Mouse (Mus musculus) liver, embryonic 15.5 days (tissue): Measurements from ENCODE around the gene Knop1. TPM values are rescaled to one million over a fixed set of nuclear protein-coding genes. Genes with fewer than 3 reads are reported as not detected.

Source experiments
- ATAC-seq: fragments of 200-750 bp; cut with Nextera tagmentation; 2 replicates; pipeline ENCODE4 v1.8.0; 2017; ENCODE audit warnings: moderate number of reproducible peaks, mild to moderate bottlenecking, moderate library complexity; ENCODE audit not compliant: insufficient read depth
- H3K27ac ChIP-seq: fragments of 300-500 bp; sonication (generic); replicated peaks from 2 replicates; pipeline ENCODE4 v1.5.1; 2015; ENCODE audit warnings: mild to moderate bottlenecking, inconsistent platforms
- H3K27me3 ChIP-seq: fragments of 300-500 bp; sonication (generic); 2 replicates; pipeline ENCODE4 v1.6.1; 2015; ENCODE audit warnings: mild to moderate bottlenecking, inconsistent platforms
- H3K36me3 ChIP-seq: fragments of 300-500 bp; sonication (generic); replicated peaks from 2 replicates; pipeline ENCODE4 v1.6.1; 2015; ENCODE audit warnings: moderate library complexity, mild to moderate bottlenecking, inconsistent platforms
- H3K4me1 ChIP-seq: fragments of 300-500 bp; sonication (generic); replicated peaks from 2 replicates; pipeline ENCODE4 v1.6.1; 2015; ENCODE audit warnings: inconsistent platforms
- H3K4me2 ChIP-seq: fragments of 300-500 bp; sonication (generic); 2 replicates; pipeline ENCODE4 v1.6.1; 2015; ENCODE audit warnings: moderate library complexity, mild to moderate bottlenecking, inconsistent platforms
- H3K4me3 ChIP-seq: fragments of 300-500 bp; sonication (generic); replicated peaks from 2 replicates; pipeline ENCODE4 v1.5.1; 2015; ENCODE audit warnings: mild to moderate bottlenecking, inconsistent platforms
- H3K9ac ChIP-seq: fragments of 300-500 bp; sonication (generic); 2 replicates; pipeline ENCODE4 v1.6.1; 2015; ENCODE audit warnings: moderate library complexity, mild to moderate bottlenecking, inconsistent platforms
- H3K9me3 ChIP-seq: fragments of 300-500 bp; sonication (generic); replicated peaks from 2 replicates; pipeline ENCODE4 v1.6.1; 2016; ENCODE audit warnings: inconsistent platforms
- WGBS: fragments of 180-500 bp; shearing (Covaris S2); methylation state at CpG from one replicate; pipeline ENCODE4 v1.1.7; 2015; ENCODE audit warnings: mixed read lengths; ENCODE audit not compliant: insufficient replicate concordance; 5-methylcytosine and 5-hydroxymethylcytosine counted together
- polyA plus RNA-seq: library from polyadenylated mRNA; unstranded; fragments of >200 nt; fragmentation: Nextera tagmentation; extraction: Ambion mirVana; gene quantifications from 2 replicates; pipeline ENCODE4 v1.2.1, GENCODE M21; 2015

The Knop1 gene
- polyA plus RNA-seq, 1 experiment from 2014 or later, result 26.0 TPM

DNA sequence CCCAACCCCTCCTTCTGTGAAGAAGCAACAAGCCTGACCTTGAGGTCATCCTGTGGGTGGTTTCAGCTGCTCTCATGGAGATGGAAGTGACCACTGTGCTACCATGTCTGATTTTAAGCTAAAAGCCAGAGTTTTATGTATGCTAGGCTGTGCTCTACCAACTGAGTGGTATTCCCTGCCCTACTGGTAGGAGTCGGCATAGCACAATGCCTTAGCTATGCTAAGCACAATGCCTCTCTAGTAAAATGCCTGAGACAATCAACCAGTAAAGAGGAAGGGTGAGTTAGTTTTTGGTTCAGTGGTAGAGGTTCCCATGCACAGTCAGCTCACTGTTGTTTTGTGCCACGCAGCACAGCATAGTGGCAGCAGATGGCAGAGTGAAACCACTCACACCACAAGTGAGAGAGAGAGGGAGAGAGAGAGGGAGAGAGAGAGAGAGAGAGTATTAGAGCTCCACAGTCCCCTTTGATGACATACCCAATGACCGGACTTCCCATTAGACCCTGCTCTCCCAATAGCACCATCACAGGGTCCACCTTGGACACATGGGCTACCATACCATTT lies 23.5 kb upstream of the Knop1 start:
- H3K4me3 ChIP-seq, result no peak overlapping the region

GRCm38 (mm10) chr7:118865362-118865761 lies 9.3 kb upstream of the Knop1 start:
- no peak for ATAC-seq
- H3K27ac ChIP-seq, result no peak overlapping the region
- no peaks in the 10 kb centered on the region for H3K4me1 ChIP-seq
- no peaks in the 10 kb centered on the region for H3K27me3 ChIP-seq
- H3K4me3 ChIP-seq, result no peak overlapping the region
- no peaks in the 10 kb centered on the region for H3K9me3 ChIP-seq
- 41% methylated on average over 2 of the region's 2 CpGs for WGBS
- H3K4me2 ChIP-seq, result no peak overlapping the region
- no peak overlapping the region for H3K9ac ChIP-seq
- no peaks in the 10 kb centered on the region for H3K36me3 ChIP-seq

More for the DNA sequence above, 23.5 kb upstream of the Knop1 start:
- no peaks in the 10 kb centered on the region for H3K4me1 ChIP-seq
- no peak for ATAC-seq
- H3K9me3 ChIP-seq, result no peaks in the 10 kb centered on the region
- H3K27me3 ChIP-seq, result no peaks in the 10 kb centered on the region
- no peaks in the 10 kb centered on the region for H3K36me3 ChIP-seq
- H3K9ac ChIP-seq, result no peak overlapping the region
- 69% methylated on average over 3 of the region's 3 CpGs for WGBS
- no peak overlapping the region for H3K27ac ChIP-seq
- no peak overlapping the region for H3K4me2 ChIP-seq

DNA sequence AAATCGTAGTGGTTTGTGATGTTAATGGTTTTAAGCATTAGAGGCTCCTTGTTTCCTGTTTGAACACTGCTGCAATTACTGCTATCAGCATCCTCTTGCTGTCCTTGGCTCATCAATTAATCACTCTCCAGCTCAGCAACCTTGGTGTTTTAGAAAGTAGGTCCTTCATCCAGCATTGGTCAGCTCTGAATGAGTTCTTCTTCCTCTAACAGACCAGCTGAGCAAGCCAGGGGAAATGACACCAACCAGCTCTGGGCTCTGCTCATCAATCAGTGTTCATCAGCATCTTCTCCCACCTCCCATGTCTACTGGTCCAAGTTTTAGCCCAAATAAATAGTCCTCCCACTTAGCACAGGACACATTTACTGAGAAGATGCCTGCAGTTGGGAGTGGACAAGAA lies 2.6 kb upstream of the Knop1 start:
- Histone ChIP-seq H3K36me3 (no peaks in the 10 kb centered on the region), H3K4me3 (no peak overlapping the region), H3K27me3 (no peaks in the 10 kb centered on the region), H3K4me2 (no peak overlapping the region), H3K27ac (no peak overlapping the region), H3K4me1 (peaks cover 22% of the 10 kb centered on the region), H3K9ac (no peak overlapping the region), H3K9me3 (no peaks in the 10 kb centered on the region)
- WGBS, result 74% methylated on average over 1 of the region's 1 CpGs
- no peak for ATAC-seq

DNA sequence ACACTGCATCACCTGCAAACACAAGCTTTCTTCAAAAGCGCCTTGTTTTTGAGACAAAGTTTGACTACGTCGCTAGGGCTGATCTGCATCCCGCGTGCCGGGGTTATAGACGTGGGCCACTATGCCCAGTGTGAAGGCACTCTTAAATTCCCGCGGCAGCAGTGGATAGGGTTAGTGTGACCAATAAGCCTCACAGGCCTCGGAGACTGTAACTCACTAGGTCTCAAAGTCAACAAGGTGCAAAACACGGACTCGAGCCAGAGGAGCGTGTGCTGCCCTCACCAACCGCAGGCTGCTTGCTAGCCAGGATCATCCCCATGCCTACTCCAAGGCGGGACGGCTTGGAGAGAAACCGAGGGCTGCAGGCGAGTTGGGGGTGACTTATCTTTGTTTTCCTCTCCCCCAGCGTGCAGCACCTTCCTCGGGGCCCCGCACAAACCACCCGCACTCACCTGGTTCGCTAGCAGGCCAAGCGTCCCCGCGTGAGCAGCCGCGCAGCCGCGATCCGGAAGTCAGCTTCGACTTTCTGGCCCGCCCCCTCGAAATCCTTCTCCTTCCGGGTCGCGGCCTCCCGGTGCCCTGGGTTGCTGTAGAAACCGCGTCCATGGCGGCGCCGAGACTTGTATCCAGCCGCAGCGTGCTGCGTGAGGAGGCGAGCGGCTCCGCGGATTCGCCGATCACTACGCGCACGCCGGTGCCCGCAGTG lies 730 bp downstream of the Knop1 start, which contains the start of gene Iqck:
Gene Iqck, plus strand, starts transcription at position 582 of the 706 bp plus-strand sequence.
- Histone ChIP-seq H3K9ac (peak within 1 kb of the TSS; percentile 69), H3K9me3 (no peaks in the 10 kb centered on the region), H3K4me3 (peak within 1 kb of the TSS; percentile 81), H3K4me1 (peaks cover 31% of the 10 kb centered on the region), H3K36me3 (peaks cover 27% of the 10 kb centered on the region), H3K27me3 (no peaks in the 10 kb centered on the region), H3K4me2 (peak within 1 kb of the TSS; percentile 90), H3K27ac (peak within 1 kb of the TSS; percentile 19; the same call in 1 of the 2 replicates)
- ATAC-seq, result peak; percentile 92
- WGBS, result under 1% methylated on average over 57 of the region's 57 CpGs

DNA sequence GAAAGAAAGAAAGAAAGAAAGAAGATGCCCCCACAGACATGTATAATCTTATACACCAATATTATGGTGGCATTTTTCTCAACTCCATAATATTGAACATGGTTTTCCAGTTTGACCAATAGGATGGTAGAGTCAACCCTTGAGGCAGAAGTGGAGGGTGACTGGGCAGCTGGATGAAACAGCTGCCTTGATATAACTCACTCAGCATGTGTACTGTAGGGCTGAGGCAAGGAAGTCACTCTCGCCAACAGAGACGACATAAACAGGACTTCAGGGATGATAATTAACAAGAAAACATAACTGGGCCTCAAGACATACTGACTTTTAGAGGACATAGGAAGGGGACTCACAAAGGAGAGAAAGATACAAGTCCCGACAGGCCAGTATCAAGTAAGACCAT lies 1.4 kb downstream of the Knop1 start:
- H3K4me1 ChIP-seq, result peaks cover 38% of the 10 kb centered on the region
- H3K27me3 ChIP-seq, result no peaks in the 10 kb centered on the region
- peaks cover 31% of the 10 kb centered on the region for H3K36me3 ChIP-seq
- peak overlapping the region; percentile 90 for H3K4me2 ChIP-seq
- no peaks in the 10 kb centered on the region for H3K9me3 ChIP-seq
- H3K9ac ChIP-seq, result peak overlapping the region; percentile 69
- 9% methylated on average over 3 of the region's 3 CpGs for WGBS
- no peak for ATAC-seq
- H3K27ac ChIP-seq, result no peak overlapping the region
- peak overlapping the region; percentile 81 for H3K4me3 ChIP-seq

DNA sequence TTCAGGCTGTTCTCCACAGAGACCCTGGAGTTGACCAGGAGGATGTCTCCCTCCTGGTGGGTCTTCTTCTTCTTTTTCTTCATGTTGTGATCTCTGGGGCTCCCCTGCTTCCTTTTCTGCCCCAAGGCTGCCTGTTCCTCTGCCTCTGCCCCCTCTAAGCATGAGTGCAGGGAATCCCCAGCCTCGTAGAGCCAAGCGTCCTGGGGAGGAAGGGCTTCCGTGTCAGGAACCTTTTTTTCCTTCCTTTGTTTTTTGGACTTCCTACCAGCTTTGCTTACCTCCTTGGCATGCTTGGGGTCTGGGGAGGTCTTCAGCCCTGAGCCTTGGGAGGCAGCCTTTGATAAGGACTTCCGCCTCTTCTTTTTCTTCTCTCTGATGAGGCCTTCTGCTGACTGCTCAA lies 3.4 kb downstream of the Knop1 start:
- 75% methylated on average over 4 of the region's 4 CpGs for WGBS
- Histone ChIP-seq H3K4me1 (peaks cover 40% of the 10 kb centered on the region), H3K27ac (no peak overlapping the region), H3K36me3 (peaks cover 50% of the 10 kb centered on the region), H3K9ac (no peak overlapping the region), H3K9me3 (no peaks in the 10 kb centered on the region), H3K4me3 (no peak overlapping the region), H3K4me2 (no peak overlapping the region), H3K27me3 (no peaks in the 10 kb centered on the region)
- no peak for ATAC-seq

- Histone ChIP-seq H3K27ac (no peak overlapping the region), H3K9me3 (no peaks in the 10 kb centered on the region), H3K4me2 (no peak overlapping the region), H3K36me3 (peaks cover 61% of the 10 kb centered on the region), H3K9ac (no peak overlapping the region), H3K27me3 (no peaks in the 10 kb centered on the region), H3K4me3 (no peak overlapping the region), H3K4me1 (peaks cover 40% of the 10 kb centered on the region)
- 74% methylated on average over 7 of the region's 7 CpGs for WGBS
- ATAC-seq, result no peak
Observed at GRCm38 (mm10) chr7:118851571-118851970, 4.5 kb downstream of the Knop1 start.

- Histone ChIP-seq H3K36me3 (peaks cover 68% of the 10 kb centered on the region), H3K4me3 (no peak overlapping the region)
- 70% methylated on average over 9 of the region's 9 CpGs for WGBS
Observed at GRCm38 (mm10) chr7:118850676-118851290, 5.3 kb downstream of the Knop1 start.

GRCm38 (mm10) chr7:118849543-118850250 lies 6.4 kb downstream of the Knop1 start:
- Histone ChIP-seq H3K4me2 (no peak overlapping the region), H3K9me3 (no peaks in the 10 kb centered on the region), H3K4me3 (no peak overlapping the region), H3K4me1 (peaks cover 28% of the 10 kb centered on the region), H3K36me3 (peaks cover 79% of the 10 kb centered on the region), H3K27ac (no peak overlapping the region), H3K27me3 (no peaks in the 10 kb centered on the region), H3K9ac (no peak overlapping the region)
- 44% methylated on average over 5 of the region's 5 CpGs for WGBS
- no peak for ATAC-seq

More at GRCm38 (mm10) chr7:118850676-118851290, 5.3 kb downstream of the Knop1 start:
- H3K9ac ChIP-seq, result no peak overlapping the region
- no peak overlapping the region for H3K27ac ChIP-seq
- no peaks in the 10 kb centered on the region for H3K27me3 ChIP-seq
- ATAC-seq, result no peak
- no peak overlapping the region for H3K4me2 ChIP-seq
- H3K9me3 ChIP-seq, result no peaks in the 10 kb centered on the region
- peaks cover 32% of the 10 kb centered on the region for H3K4me1 ChIP-seq

DNA sequence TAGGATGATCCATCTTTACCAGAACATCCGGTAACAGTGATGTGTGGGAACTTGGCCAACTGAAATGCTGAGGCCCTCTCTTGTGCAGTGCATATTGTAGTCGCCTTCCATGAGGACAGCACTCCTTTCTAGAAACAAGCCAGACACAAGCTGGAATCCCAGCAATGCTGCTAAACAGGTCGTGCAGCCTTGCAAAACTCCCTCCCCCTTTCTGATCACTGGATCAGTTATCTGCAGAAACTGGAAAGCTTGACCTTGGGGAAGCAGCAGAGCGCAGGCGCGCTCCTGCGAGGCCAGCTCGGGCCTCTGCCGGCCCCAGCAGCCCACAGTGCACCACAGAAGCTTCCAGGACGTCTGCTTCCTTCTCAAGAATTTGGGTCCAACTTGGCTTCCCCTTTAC lies 7.3 kb downstream of the Knop1 start:
- no peaks in the 10 kb centered on the region for H3K27me3 ChIP-seq
- peaks cover 19% of the 10 kb centered on the region for H3K4me1 ChIP-seq
- no peaks in the 10 kb centered on the region for H3K9me3 ChIP-seq
- no peak overlapping the region for H3K9ac ChIP-seq
- H3K4me3 ChIP-seq, result no peak overlapping the region
- WGBS, result 61% methylated on average over 10 of the region's 10 CpGs
- peaks cover 88% of the 10 kb centered on the region for H3K36me3 ChIP-seq
- no peak overlapping the region for H3K27ac ChIP-seq
- H3K4me2 ChIP-seq, result no peak overlapping the region
- no peak for ATAC-seq

- no peak overlapping the region for H3K4me2 ChIP-seq
- ATAC-seq, result no peak
- no peak overlapping the region for H3K27ac ChIP-seq
- no peaks in the 10 kb centered on the region for H3K27me3 ChIP-seq
- no peak overlapping the region for H3K9ac ChIP-seq
- WGBS, result 84% methylated on average over 4 of the region's 4 CpGs
- peaks cover 12% of the 10 kb centered on the region for H3K4me1 ChIP-seq
- H3K36me3 ChIP-seq, result peaks cover 91% of the 10 kb centered on the region
- H3K9me3 ChIP-seq, result no peaks in the 10 kb centered on the region
- H3K4me3 ChIP-seq, result no peak overlapping the region
Observed at GRCm38 (mm10) chr7:118846329-118846728, 9.7 kb downstream of the Knop1 start.
